Mouse (Mus musculus) embryonic facial prominence, embryonic 10.5 days (tissue): Measurements from ENCODE around the gene Eif3j1. TPM values are rescaled to one million over a fixed set of nuclear protein-coding genes. Genes with fewer than 3 reads are reported as not detected.
"Not testable (repeated sequence)": the region's sequence is repeated elsewhere in the genome, so short reads cannot be mapped to it uniquely, and the experiment has no call there.

Experiments used
- DNase-seq: peaks from one replicate; pipeline ENCODE4 v3.0.0-alpha.2; 2017; ENCODE audit warnings: low spot score
- H3K27ac ChIP-seq: fragments of 300-500 bp; sonication (generic); replicated peaks from 2 replicates; pipeline ENCODE4 v1.5.1; 2016; ENCODE audit warnings: mild to moderate bottlenecking
- H3K27me3 ChIP-seq: fragments of 300-500 bp; sonication (generic); replicated peaks from 2 replicates; pipeline ENCODE4 v1.6.1; 2016; ENCODE audit warnings: low read depth, mild to moderate bottlenecking; ENCODE audit not compliant: poor library complexity, severe bottlenecking
- H3K36me3 ChIP-seq: fragments of 300-500 bp; sonication (generic); replicated peaks from 2 replicates; pipeline ENCODE4 v1.6.1; 2016; ENCODE audit warnings: mild to moderate bottlenecking, moderate library complexity
- H3K4me1 ChIP-seq: fragments of 300-500 bp; sonication (generic); 2 replicates; pipeline ENCODE4 v1.6.1; 2016
- H3K4me3 ChIP-seq: fragments of 300-500 bp; sonication (generic); 2 replicates; pipeline ENCODE4 v1.5.1; 2016; ENCODE audit warnings: mild to moderate bottlenecking, moderate library complexity
- H3K9me3 ChIP-seq: fragments of 300-500 bp; sonication (generic); 2 replicates; pipeline ENCODE4 v1.6.1; 2016; ENCODE audit warnings: mild to moderate bottlenecking
- WGBS: fragments of 180-500 bp; shearing (Covaris S2); methylation state at CpG from one replicate; pipeline ENCODE4 v1.1.7; 2016; 5-methylcytosine and 5-hydroxymethylcytosine counted together
- microRNA-seq: library from miRNA; unstranded; fragments of <30 nt; microRNA quantifications from one replicate; pipeline ENCODE4, GENCODE M21; 2017
- polyA plus RNA-seq: library from polyadenylated mRNA; unstranded; fragments of >200 nt; fragmentation: Nextera tagmentation; extraction: Ambion mirVana; gene quantifications from 2 replicates; pipeline ENCODE4 v1.2.1, GENCODE M21; 2016

Gene Eif3j1
- polyA plus RNA-seq, 1 experiment from 2014 or later: 13.0 TPM

DNA sequence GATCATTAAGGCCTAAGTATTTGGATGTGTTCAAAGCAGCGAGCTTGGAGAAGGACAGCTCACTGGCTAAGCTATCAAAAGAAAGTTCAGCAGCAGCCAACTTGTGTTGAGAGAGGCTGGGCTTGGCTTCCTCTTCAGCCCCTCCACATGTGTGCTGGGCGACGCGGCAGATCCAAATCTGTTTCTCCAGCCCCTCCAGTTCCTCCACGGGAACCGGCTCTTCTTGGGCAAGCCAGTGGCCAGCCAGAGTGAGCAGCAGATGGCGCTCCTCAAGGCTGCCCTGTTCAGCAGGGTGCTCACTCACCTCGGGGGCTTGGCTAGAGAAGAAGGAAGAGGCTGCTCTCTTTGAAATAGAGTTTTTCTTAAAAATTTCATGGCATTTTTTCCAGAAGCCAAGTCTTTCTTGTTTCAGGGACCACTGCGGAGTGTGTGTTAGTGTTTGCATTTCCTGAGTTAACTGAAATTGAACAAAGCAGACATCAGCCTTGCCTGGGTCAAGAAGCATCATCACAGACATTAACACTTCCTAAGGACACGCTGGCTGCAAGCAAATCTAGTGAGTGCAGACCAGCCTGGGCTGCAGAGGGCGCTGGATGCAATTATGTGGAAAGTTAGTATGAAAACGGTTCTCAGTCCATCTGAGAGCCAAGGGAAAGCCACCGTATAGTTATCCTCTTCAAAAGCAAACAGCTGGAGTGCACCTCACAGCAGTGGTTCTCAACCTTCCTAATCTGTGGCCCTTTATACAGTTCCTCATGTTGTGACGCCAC lies 37.0 kb downstream of the Eif3j1 start:
- peaks cover 73% of the 10 kb centered on the region for H3K36me3 ChIP-seq
- no peaks in the 10 kb centered on the region for H3K27me3 ChIP-seq
- no peak overlapping the region for H3K4me3 ChIP-seq
- no peaks in the 10 kb centered on the region for H3K4me1 ChIP-seq
- peak; percentile 32 for DNase-seq
- 51% methylated on average over 14 of the region's 14 CpGs for WGBS
- H3K27ac ChIP-seq: no peak overlapping the region
- H3K9me3 ChIP-seq: no peaks in the 10 kb centered on the region

- peaks cover 72% of the 10 kb centered on the region for H3K36me3 ChIP-seq
These were observed 37.9 kb downstream of the Eif3j1 start for GRCm38 (mm10) chr2:122066241-122066640.

GRCm38 (mm10) chr2:122069144-122069912 lies 41.0 kb downstream of the Eif3j1 start:
- Histone ChIP-seq H3K27ac (no peak overlapping the region), H3K27me3 (no peaks in the 10 kb centered on the region), H3K4me1 (no peaks in the 10 kb centered on the region), H3K4me3 (no peak overlapping the region), H3K9me3 (no peaks in the 10 kb centered on the region), H3K36me3 (peaks cover 68% of the 10 kb centered on the region)
- 91% methylated on average over 6 of the region's 6 CpGs for WGBS
- no peak for DNase-seq

More at GRCm38 (mm10) chr2:122066241-122066640, 37.9 kb downstream of the Eif3j1 start:
- no peak overlapping the region for H3K4me3 ChIP-seq
- H3K27ac ChIP-seq: no peak overlapping the region
- 86% methylated on average over 8 of the region's 8 CpGs for WGBS
- no peaks in the 10 kb centered on the region for H3K4me1 ChIP-seq
- DNase-seq: no peak
- H3K9me3 ChIP-seq: no peaks in the 10 kb centered on the region
- no peaks in the 10 kb centered on the region for H3K27me3 ChIP-seq

- Histone ChIP-seq H3K27me3 (no peaks in the 10 kb centered on the region), H3K27ac (no peak overlapping the region), H3K36me3 (peaks cover 68% of the 10 kb centered on the region), H3K9me3 (no peaks in the 10 kb centered on the region), H3K4me3 (no peak overlapping the region), H3K4me1 (no peaks in the 10 kb centered on the region)
- peak; percentile 62 for DNase-seq
- 36% methylated on average over 5 of the region's 5 CpGs for WGBS
These were observed 41.6 kb downstream of the Eif3j1 start for GRCm38 (mm10) chr2:122069922-122070321.

DNA sequence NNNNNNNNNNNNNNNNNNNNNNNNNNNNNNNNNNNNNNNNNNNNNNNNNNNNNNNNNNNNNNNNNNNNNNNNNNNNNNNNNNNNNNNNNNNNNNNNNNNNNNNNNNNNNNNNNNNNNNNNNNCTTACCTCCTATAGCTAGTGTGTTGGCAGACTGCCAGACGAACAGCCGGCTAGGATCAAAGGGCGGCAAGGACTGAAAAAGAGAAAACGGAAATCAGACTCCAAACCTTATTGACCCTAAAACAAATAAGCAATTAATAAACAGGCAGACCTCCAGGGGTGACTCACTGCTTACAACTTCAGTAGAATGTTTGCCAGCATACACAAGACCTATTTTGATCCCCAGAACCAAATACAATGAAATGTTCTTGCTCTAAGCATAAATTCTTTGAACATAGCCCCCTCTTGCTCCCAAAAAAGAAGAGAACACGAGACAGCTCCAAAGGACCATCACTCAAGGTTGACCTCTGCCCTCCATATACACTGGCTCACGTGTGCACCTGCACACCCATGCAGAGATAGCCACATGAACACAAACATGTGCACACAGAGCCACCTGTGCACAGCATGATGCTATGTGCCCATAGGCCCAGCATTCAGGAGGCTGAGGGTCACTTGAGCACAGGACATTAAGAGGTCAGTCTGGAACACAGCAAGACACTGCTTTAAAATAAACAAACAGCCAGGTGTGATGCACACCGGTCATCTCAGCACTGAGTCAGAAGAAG lies 53.5 kb downstream of the Eif3j1 start:
- H3K4me1 ChIP-seq: no peaks in the 10 kb centered on the region
- H3K4me3 ChIP-seq: no peak overlapping the region
- H3K27me3 ChIP-seq: no peaks in the 10 kb centered on the region
- H3K36me3 ChIP-seq: peaks cover 84% of the 10 kb centered on the region
- H3K27ac ChIP-seq: no peak overlapping the region
- 81% methylated on average over 7 of the region's 7 CpGs for whole genome bisulfite sequencing
- H3K9me3 ChIP-seq: no peaks in the 10 kb centered on the region
- DNase-seq: no peak

GRCm38 (mm10) chr2:122086446-122086845 lies 58.1 kb downstream of the Eif3j1 start:
- Histone ChIP-seq H3K4me1 (no peaks in the 10 kb centered on the region), H3K27me3 (no peaks in the 10 kb centered on the region), H3K9me3 (no peaks in the 10 kb centered on the region), H3K36me3 (peaks cover 87% of the 10 kb centered on the region), H3K4me3 (no peak overlapping the region), H3K27ac (no peak overlapping the region)
- WGBS: 84% methylated on average over 4 of the region's 4 CpGs
- DNase-seq: no peak

DNA sequence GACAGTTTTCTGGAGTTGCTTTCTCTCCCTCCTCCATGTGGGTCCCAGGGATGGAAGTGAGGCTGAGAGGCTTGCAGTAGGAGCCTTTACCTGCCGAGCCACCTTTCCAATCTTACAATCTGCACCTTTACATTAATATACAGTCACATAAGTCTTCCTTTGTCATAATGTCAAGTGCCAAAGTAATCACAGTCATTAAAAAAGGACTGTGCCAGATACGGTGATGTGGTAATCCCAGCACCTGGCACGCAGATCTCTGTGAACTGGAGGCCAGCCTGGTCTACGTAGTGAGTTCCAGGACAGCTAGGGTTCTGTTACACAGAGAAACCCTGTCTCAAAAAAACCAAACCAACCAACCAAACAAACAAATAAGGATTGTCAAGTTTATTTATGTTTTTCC lies 65.5 kb downstream of the Eif3j1 start:
- Histone ChIP-seq H3K4me1 (no peaks in the 10 kb centered on the region), H3K9me3 (no peaks in the 10 kb centered on the region), H3K4me3 (no peak overlapping the region), H3K27me3 (no peaks in the 10 kb centered on the region), H3K27ac (no peak overlapping the region), H3K36me3 (peaks cover 90% of the 10 kb centered on the region)
- WGBS: 92% methylated on average over 4 of the region's 4 CpGs
- no peak for DNase-seq

DNA sequence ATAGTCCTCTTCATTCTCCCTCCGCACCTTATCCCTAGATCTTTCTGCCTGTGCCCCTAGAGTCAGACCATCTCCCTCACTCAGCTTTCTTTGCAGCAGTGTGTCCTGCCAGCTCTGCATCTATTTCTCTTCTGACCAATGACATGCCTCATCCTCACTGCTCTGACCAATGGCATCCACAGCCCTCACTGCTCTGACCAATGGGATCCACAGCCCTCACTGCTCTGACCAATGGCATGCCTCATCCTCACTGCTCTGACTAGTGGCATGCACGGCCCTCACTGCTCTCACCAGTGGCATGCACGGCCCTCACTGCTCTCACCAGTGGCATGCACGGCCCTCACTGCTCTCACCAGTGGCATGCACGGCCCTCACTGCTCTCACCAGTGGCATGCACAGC lies 69.3 kb downstream of the Eif3j1 start:
- WGBS: 79% methylated on average over 5 of the region's 5 CpGs

GRCm38 (mm10) chr2:122102070-122102469 lies 73.7 kb downstream of the Eif3j1 start:
- no peak overlapping the region for H3K4me3 ChIP-seq
- H3K36me3 ChIP-seq: peaks cover 90% of the 10 kb centered on the region
- no peak for DNase-seq
- H3K9me3 ChIP-seq: no peaks in the 10 kb centered on the region
- H3K27ac ChIP-seq: no peak overlapping the region
- H3K27me3 ChIP-seq: no peaks in the 10 kb centered on the region
- no peaks in the 10 kb centered on the region for H3K4me1 ChIP-seq

More for the DNA sequence above, 69.3 kb downstream of the Eif3j1 start:
- not testable (repeated sequence) for H3K27ac ChIP-seq, H3K4me1 ChIP-seq, H3K9me3 ChIP-seq, H3K27me3 ChIP-seq, H3K4me3 ChIP-seq, DNase-seq
- peaks cover 91% of the 10 kb centered on the region for H3K36me3 ChIP-seq

Small RNA genes within 50 kb of the gene (microRNA-seq; reads per million reads assigned to microRNA genes)
- not detected for gene Gm47314

Other genes starting within 250 kb of the Eif3j1 start
- gene Frmd5, start 221.5 kb upstream of the Eif3j1 start, polyA plus RNA-seq: 5.4 and 6.9 TPM in 2 replicates
- 14.0 and 15.1 TPM in 2 replicates for gene Casc4, start 161.6 kb upstream of the Eif3j1 start, polyA plus RNA-seq
- 58.4 and 63.5 TPM in 2 replicates for gene Ctdspl2, start 72.5 kb upstream of the Eif3j1 start, polyA plus RNA-seq
- gene Mageb3, start 72.5 kb upstream of the Eif3j1 start, polyA plus RNA-seq: 0.29 and 0.40 TPM in 2 replicates
- 10.9 TPM in 2 replicates for gene Spg11, start 89.8 kb downstream of the Eif3j1 start, polyA plus RNA-seq
- 104 and 107 TPM in 2 replicates for gene B2m, start 119.1 kb downstream of the Eif3j1 start, polyA plus RNA-seq
- gene Trim69, start 132.2 kb downstream of the Eif3j1 start, polyA plus RNA-seq: 0.11 TPM in 1 of 2 replicates, not detected in the other
- gene Patl2, start 157.6 kb downstream of the Eif3j1 start, polyA plus RNA-seq: 0.10 TPM in 1 of 2 replicates, not detected in the other
- not detected in 2 replicates for gene Terb2, start 157.7 kb downstream of the Eif3j1 start, polyA plus RNA-seq
- gene Sord, start 206.2 kb downstream of the Eif3j1 start, polyA plus RNA-seq: 23.5 and 23.8 TPM in 2 replicates